Mouse (Mus musculus) adrenal gland, postnatal 25 days (tissue): Measurements from ENCODE around the gene Rbbp4. TPM values are rescaled to one million over a fixed set of nuclear protein-coding genes. Genes with fewer than 3 reads are reported as not detected.

ENCODE experiments used
- microRNA-seq, 2 experiments: library from miRNA; unstranded; fragments of <30 nt; microRNA quantifications; one replicate each; pipeline ENCODE4 v1.2.0; 2021
- total RNA-seq: library from RNA; stranded (reverse); gene quantifications from 2 replicates; pipeline ENCODE4 v1.2.3, GENCODE M21; 2021

Gene Rbbp4
- total RNA-seq, 1 experiment from 2014 or later: 152 TPM

Small RNA genes within 50 kb of the gene (microRNA-seq; reads per million reads assigned to microRNA genes)
- gene Gm22994: 0 reads per million in 2 experiments

Other genes with a start within 250 kb of the Rbbp4 start
- not detected in 2 replicates for gene Tmem54, start 229.8 kb downstream of the Rbbp4 start, total RNA-seq
- 0.81 and 1.2 TPM in 2 replicates for gene Hpca, start 213.3 kb downstream of the Rbbp4 start, total RNA-seq
- gene Fndc5, start 198.4 kb downstream of the Rbbp4 start, total RNA-seq: 3.9 and 6.6 TPM in 2 replicates
- 25.1 and 27.5 TPM in 2 replicates for gene S100pbp, start 145.6 kb downstream of the Rbbp4 start, total RNA-seq
- gene Yars, start 145.6 kb downstream of the Rbbp4 start, total RNA-seq: 96.4 and 99.5 TPM in 2 replicates
- gene C77080, start 74.0 kb downstream of the Rbbp4 start, total RNA-seq: 14.5 and 17.8 TPM in 2 replicates
- 0.61 and 0.86 TPM in 2 replicates for gene Sync, start 47.8 kb downstream of the Rbbp4 start, total RNA-seq
- 42.7 and 59.1 TPM in 2 replicates for gene Zbtb8os, start 325 bp upstream of the Rbbp4 start, total RNA-seq
- 7.0 and 8.7 TPM in 2 replicates for gene Zbtb8a, start 42.7 kb upstream of the Rbbp4 start, total RNA-seq
- gene Zbtb8b, start 105.5 kb upstream of the Rbbp4 start, total RNA-seq: 0.18 and 0.48 TPM in 2 replicates
- gene Bsdc1, start 126.2 kb upstream of the Rbbp4 start, total RNA-seq: 70.2 and 81.0 TPM in 2 replicates
- not detected in 2 replicates for gene Tssk3, start 155.7 kb upstream of the Rbbp4 start, total RNA-seq
- not detected in 2 replicates for gene Fam229a, start 155.8 kb upstream of the Rbbp4 start, total RNA-seq
- gene Marcksl1, start 178.2 kb upstream of the Rbbp4 start, total RNA-seq: 61.0 and 68.3 TPM in 2 replicates
- 48.0 and 54.5 TPM in 2 replicates for gene Hdac1, start 207.3 kb upstream of the Rbbp4 start, total RNA-seq
- gene Lck, start 238.3 kb upstream of the Rbbp4 start, total RNA-seq: 3.7 and 4.3 TPM in 2 replicates
- 33.5 and 35.2 TPM in 2 replicates for gene Fam167b, start 243.2 kb upstream of the Rbbp4 start, total RNA-seq